Mouse (Mus musculus): Measurements from ENCODE around the gene Gm28035. TPM values are rescaled to one million over a fixed set of nuclear protein-coding genes. Genes with fewer than 3 reads are reported as not detected.

The Gm28035 gene
- polyA plus RNA-seq, 2 experiments, result 0.11 to 3.8 TPM

- peak overlapping the region; percentile 38 for H3K9ac ChIP-seq (ENCODE audit: low read depth, low read length, severe bottlenecking)
- H3K4me1 ChIP-seq (ENCODE audit: control insufficient read depth, insufficient read depth, low read length), result peaks cover 26% of the 10 kb centered on the region
- H3K9me3 ChIP-seq (ENCODE audit: control insufficient read depth, low read length), result no peaks in the 10 kb centered on the region
- TF ChIP-seq POLR2A (IDR thresholded peaks at IDR 0.05; ENCODE audit: borderline replicate concordance, extremely low read depth, insufficient read depth, insufficient read length), result no peak
- H3K36me3 ChIP-seq (ENCODE audit: control insufficient read depth, insufficient read depth, low read length), result peaks cover 33% of the 10 kb centered on the region
- H3K4me3 ChIP-seq (replicated peaks; ENCODE audit: low read length), result no peak overlapping the region; the same call in 1 of the 2 replicates
- DNase-seq (ENCODE audit: low spot score) (peak; percentile 54), ATAC-seq (ENCODE audit: low FRiP score, low read depth) (no peak)
- peak overlapping the region; percentile 79 for H3K27ac ChIP-seq (replicated peaks; ENCODE audit: low read depth, low read length)
- H3K4me2 ChIP-seq (replicated peaks; ENCODE audit: low read depth, low read length, severe bottlenecking), result peak overlapping the region; percentile 26
- no peaks in the 10 kb centered on the region for H3K27me3 ChIP-seq (ENCODE audit: control insufficient read depth, insufficient read depth, low read length)
- 8% methylated on average over 4 of the region's 4 CpGs for WGBS
Measured at GRCm38 (mm10) chr2:30266392-30266941, 26.1 kb downstream of the Gm28035 start.

DNA sequence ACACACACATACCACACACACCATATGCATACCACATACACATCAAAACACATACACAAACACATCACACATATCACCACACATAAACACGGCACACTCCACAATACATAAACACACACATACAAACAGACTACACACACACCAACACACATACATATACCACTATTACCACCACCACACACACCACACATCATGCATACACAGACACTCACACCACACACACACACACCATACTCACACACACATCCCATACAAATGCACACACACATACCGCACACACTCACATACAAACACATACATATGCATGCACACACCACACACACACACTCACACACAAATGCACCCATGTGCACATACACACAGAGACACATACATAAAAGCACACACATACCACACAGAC is 27.1 kb downstream of the Gm28035 start:
- Histone ChIP-seq H3K4me3 (replicated peaks; ENCODE audit: low read length) (no peak overlapping the region), H3K27ac (replicated peaks; ENCODE audit: low read depth, low read length) (no peak overlapping the region), H3K36me3 (ENCODE audit: control insufficient read depth, insufficient read depth, low read length) (peaks cover 23% of the 10 kb centered on the region), H3K27me3 (ENCODE audit: control insufficient read depth, insufficient read depth, low read length) (no peaks in the 10 kb centered on the region), H3K4me2 (replicated peaks; ENCODE audit: low read depth, low read length, severe bottlenecking) (no peak overlapping the region), H3K4me1 (ENCODE audit: control insufficient read depth, insufficient read depth, low read length) (peaks cover 26% of the 10 kb centered on the region), H3K9ac (ENCODE audit: low read depth, low read length, severe bottlenecking) (no peak overlapping the region), H3K9me3 (ENCODE audit: control insufficient read depth, low read length) (no peaks in the 10 kb centered on the region)
- no peak for DNase-seq (ENCODE audit: low spot score)
- WGBS, result 90% methylated on average over 2 of the region's 2 CpGs
- no peak for TF ChIP-seq POLR2A (IDR thresholded peaks at IDR 0.05; ENCODE audit: borderline replicate concordance, extremely low read depth, insufficient read depth, insufficient read length)
- ATAC-seq (ENCODE audit: low FRiP score, low read depth), result no peak

DNA sequence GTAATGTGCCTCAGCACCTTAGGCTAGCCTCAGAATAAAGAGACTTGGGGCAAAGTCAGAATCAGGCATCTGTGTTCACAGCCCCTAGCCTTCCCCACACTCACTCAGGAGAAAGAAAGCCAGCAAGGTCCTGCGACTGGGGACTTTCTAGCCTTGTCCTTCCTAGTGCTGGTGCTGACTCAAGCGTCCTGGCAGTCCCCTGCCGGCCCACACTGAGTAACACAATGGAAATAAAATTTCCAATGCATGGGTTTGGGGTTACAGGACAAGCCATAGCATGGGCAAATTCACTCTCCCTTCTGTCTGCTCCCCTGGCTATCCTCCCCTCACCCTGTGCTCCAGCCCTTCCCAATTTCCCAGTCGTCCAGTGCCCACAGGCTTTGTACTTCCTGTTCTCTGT is 28.0 kb downstream of the Gm28035 start:
- Histone ChIP-seq H3K9ac (ENCODE audit: low read depth, low read length, severe bottlenecking) (no peak overlapping the region), H3K4me1 (ENCODE audit: control insufficient read depth, insufficient read depth, low read length) (peaks cover 26% of the 10 kb centered on the region), H3K4me2 (replicated peaks; ENCODE audit: low read depth, low read length, severe bottlenecking) (no peak overlapping the region), H3K9me3 (ENCODE audit: control insufficient read depth, low read length) (no peaks in the 10 kb centered on the region), H3K4me3 (replicated peaks; ENCODE audit: low read length) (no peak overlapping the region), H3K27ac (replicated peaks; ENCODE audit: low read depth, low read length) (no peak overlapping the region), H3K27me3 (ENCODE audit: control insufficient read depth, insufficient read depth, low read length) (no peaks in the 10 kb centered on the region), H3K36me3 (ENCODE audit: control insufficient read depth, insufficient read depth, low read length) (peaks cover 17% of the 10 kb centered on the region)
- no peak for TF ChIP-seq POLR2A (IDR thresholded peaks at IDR 0.05; ENCODE audit: borderline replicate concordance, extremely low read depth, insufficient read depth, insufficient read length)
- WGBS, result 65% methylated on average over 4 of the region's 4 CpGs
- DNase-seq (ENCODE audit: low spot score) (no peak), ATAC-seq (ENCODE audit: low FRiP score, low read depth) (no peak)

DNA sequence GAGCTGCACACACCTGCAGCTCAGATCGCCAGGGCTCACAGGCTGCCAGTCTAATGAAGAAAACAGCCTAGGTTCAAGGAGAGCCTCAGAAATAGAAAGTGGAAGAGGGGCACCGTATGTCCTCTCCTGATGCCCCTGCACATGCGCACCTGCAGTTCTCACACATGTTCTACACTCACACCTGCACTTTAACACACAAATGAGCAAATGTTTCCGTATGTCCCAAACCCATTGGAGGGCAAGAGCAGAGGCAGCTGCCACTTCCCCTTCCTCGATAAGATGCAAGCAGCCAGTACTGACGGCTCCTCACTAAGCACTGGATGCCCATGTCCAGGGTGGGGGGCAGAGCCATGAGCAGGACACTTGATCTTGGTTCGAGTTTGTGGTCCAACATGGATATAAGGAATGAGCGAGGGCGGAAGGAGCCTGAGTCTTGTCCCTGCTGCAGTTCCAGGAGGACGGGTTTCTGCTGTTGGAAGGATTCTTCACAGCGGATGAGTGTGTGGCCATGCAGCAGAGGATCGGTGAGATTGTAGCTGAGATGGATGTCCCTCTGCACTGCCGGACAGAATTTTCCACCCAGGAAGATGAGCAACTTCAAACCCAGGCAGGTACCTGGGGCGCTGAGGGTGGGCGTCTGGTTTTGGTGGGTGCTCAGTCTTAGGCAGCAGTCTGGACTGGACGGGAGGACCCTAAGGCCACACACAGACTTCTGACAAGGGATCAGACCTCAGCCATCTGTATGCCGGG is 29.0 kb downstream of the Gm28035 start:
- 87% methylated on average over 17 of the region's 17 CpGs for WGBS

GRCm38 (mm10) chr2:30270134-30270533 is 29.8 kb downstream of the Gm28035 start:
- no peaks in the 10 kb centered on the region for H3K9me3 ChIP-seq (ENCODE audit: control insufficient read depth, low read length)
- no peak for TF ChIP-seq POLR2A (IDR thresholded peaks at IDR 0.05; ENCODE audit: borderline replicate concordance, extremely low read depth, insufficient read depth, insufficient read length)
- H3K27me3 ChIP-seq (ENCODE audit: control insufficient read depth, insufficient read depth, low read length), result no peaks in the 10 kb centered on the region
- 0 out of 2 replicates have a peak overlapping the region, but pooled peaks have one; percentile 7 for H3K9ac ChIP-seq (ENCODE audit: low read depth, low read length, severe bottlenecking)
- peaks cover 19% of the 10 kb centered on the region for H3K4me1 ChIP-seq (ENCODE audit: control insufficient read depth, insufficient read depth, low read length)
- DNase-seq (ENCODE audit: low spot score), result peak; percentile 81
- peak; percentile 85 for ATAC-seq (ENCODE audit: low FRiP score, low read depth)
- 67% methylated on average over 1 of the region's 1 CpGs for WGBS
- H3K27ac ChIP-seq (replicated peaks; ENCODE audit: low read depth, low read length), result 0 out of 2 replicates have a peak overlapping the region, but pooled peaks have one; percentile 6
- no peaks in the 10 kb centered on the region for H3K36me3 ChIP-seq (ENCODE audit: control insufficient read depth, insufficient read depth, low read length)
- no peak overlapping the region for H3K4me3 ChIP-seq (replicated peaks; ENCODE audit: low read length)
- no peak overlapping the region for H3K4me2 ChIP-seq (replicated peaks; ENCODE audit: low read depth, low read length, severe bottlenecking)

More for the DNA sequence above, 29.0 kb downstream of the Gm28035 start:
- peaks cover 6% of the 10 kb centered on the region; the same call in 1 of the 2 replicates for H3K36me3 ChIP-seq (ENCODE audit: control insufficient read depth, insufficient read depth, low read length)
- 0 out of 2 replicates have a peak overlapping the region, but pooled peaks have one; percentile 6 for H3K27ac ChIP-seq (replicated peaks; ENCODE audit: low read depth, low read length)
- H3K4me1 ChIP-seq (ENCODE audit: control insufficient read depth, insufficient read depth, low read length), result peaks cover 26% of the 10 kb centered on the region
- H3K27me3 ChIP-seq (ENCODE audit: control insufficient read depth, insufficient read depth, low read length), result no peaks in the 10 kb centered on the region
- H3K4me3 ChIP-seq (replicated peaks; ENCODE audit: low read length), result no peak overlapping the region
- no peak overlapping the region for H3K4me2 ChIP-seq (replicated peaks; ENCODE audit: low read depth, low read length, severe bottlenecking)
- no peaks in the 10 kb centered on the region for H3K9me3 ChIP-seq (ENCODE audit: control insufficient read depth, low read length)
- DNase-seq (ENCODE audit: low spot score) (no peak), ATAC-seq (ENCODE audit: low FRiP score, low read depth) (no peak)
- 0 out of 2 replicates have a peak overlapping the region, but pooled peaks have one; percentile 7 for H3K9ac ChIP-seq (ENCODE audit: low read depth, low read length, severe bottlenecking)
- TF ChIP-seq POLR2A (IDR thresholded peaks at IDR 0.05; ENCODE audit: borderline replicate concordance, extremely low read depth, insufficient read depth, insufficient read length), result no peak

All from limb, embryonic 14.5 days (tissue).